Mouse (Mus musculus): ENCODE data around the gene Arl10. TPM values are rescaled to one million over a fixed set of nuclear protein-coding genes. Genes with fewer than 3 reads are reported as not detected.
A peak's percentile ranks its signal among the peaks of the same experiment; 100 is the strongest.

The Arl10 gene
- polyA plus RNA-seq, 1 experiment from 2014 or later, result 26.5 TPM

DNA sequence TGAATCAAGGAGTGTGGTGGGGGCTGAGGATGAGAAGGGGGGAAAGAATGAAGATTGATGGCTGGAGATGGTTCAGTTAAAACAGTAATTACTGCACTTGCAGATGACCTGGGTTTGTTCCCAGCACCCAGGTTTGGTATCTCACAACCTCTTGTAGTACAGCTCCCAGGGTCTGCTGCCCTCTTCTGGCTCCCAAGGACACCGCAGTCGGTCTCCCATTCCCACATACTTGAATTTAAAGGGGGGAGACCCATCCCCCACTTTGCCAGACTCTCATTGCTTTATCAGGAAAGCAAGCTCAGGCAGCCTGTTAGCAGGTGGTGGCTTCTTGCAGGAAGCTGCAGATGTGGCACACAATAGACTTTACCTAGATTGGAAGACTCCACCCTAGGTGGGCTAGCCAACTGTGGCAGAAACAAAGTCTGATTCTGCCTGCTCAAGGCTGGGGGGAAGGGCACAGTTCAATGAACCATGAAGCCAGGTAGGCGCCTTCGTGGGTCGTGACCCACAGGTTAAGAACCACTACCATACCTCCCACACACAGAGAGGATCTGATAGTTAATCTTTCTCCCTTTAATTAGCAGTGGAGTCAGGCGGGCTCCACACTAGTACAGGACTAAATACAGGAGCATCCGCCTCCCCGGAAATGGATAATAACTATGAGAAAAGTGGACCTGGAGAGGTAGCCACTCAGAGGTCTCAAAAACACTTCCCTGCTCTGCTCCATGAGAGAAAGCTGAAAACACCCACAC lies 9.0 kb upstream of the Arl10 start:
- DNase-seq (ENCODE audit: extremely low spot score, low spot score), result peak; percentile 58
- Histone ChIP-seq H3K4me3 (peak overlapping the region; percentile 97), H3K9me3 (no peaks in the 10 kb centered on the region), H3K36me3 (replicated peaks) (peaks cover 31% of the 10 kb centered on the region), H3K27me3 (ENCODE audit: poor library complexity, severe bottlenecking) (no peaks in the 10 kb centered on the region), H3K4me1 (peaks cover 19% of the 10 kb centered on the region), H3K27ac (peak overlapping the region; percentile 96)
- WGBS, result 37% methylated on average over 8 of the region's 8 CpGs

DNA sequence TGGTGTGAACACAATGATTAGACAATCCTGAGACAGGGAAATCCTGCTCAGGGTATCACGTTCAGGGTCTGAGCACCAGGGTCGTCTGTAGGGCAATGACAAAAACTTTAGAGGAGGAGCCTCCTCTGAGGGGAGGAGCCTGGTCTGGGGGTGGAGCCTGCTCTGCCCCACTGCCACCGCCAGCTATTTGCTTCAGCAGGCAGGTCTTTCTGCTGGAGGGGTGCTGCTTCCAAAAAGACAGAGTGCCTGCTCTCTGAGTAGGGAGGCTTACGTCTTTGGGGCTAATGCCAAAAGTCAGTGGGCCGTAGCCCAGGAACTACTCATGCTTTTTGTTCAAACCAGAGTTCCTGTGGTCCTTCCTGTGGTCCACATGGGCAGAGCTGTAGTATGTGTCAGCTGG lies 6.4 kb upstream of the Arl10 start:
- peaks cover 5% of the 10 kb centered on the region for H3K36me3 ChIP-seq (replicated peaks)
- peaks cover 27% of the 10 kb centered on the region for H3K4me1 ChIP-seq
- DNase-seq (ENCODE audit: extremely low spot score, low spot score), result no peak
- H3K27ac ChIP-seq, result no peak overlapping the region
- H3K9me3 ChIP-seq, result no peaks in the 10 kb centered on the region
- WGBS, result 42% methylated on average over 5 of the region's 5 CpGs
- no peak overlapping the region for H3K4me3 ChIP-seq
- peaks cover 8% of the 10 kb centered on the region for H3K27me3 ChIP-seq (ENCODE audit: poor library complexity, severe bottlenecking)

DNA sequence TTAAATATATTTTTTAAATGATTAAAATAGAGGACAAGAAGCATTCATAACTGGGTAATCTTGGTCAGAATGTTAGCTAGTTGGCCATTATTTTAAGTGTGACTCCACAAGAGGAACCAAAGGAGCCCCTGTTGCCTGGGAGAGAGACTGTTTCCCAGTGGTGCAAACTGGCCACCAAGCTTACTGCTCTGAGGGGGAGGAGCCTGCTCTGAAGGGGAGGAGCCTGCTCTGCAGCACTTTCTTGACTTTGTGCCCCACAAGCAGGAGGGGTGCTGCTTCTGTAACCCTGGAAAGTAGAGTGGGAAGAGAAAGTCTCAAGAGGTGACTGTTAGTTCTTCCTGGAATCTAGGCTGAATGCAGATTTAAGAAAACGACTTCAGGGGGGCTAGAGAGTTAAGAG lies 5.5 kb upstream of the Arl10 start:
- Histone ChIP-seq H3K36me3 (replicated peaks) (no peaks in the 10 kb centered on the region), H3K4me3 (no peak overlapping the region), H3K27me3 (ENCODE audit: poor library complexity, severe bottlenecking) (peaks cover 17% of the 10 kb centered on the region), H3K4me1 (peaks cover 22% of the 10 kb centered on the region), H3K9me3 (no peaks in the 10 kb centered on the region), H3K27ac (no peak overlapping the region)
- 51% methylated on average over 1 of the region's 1 CpGs for WGBS
- DNase-seq (ENCODE audit: extremely low spot score, low spot score), result no peak

DNA sequence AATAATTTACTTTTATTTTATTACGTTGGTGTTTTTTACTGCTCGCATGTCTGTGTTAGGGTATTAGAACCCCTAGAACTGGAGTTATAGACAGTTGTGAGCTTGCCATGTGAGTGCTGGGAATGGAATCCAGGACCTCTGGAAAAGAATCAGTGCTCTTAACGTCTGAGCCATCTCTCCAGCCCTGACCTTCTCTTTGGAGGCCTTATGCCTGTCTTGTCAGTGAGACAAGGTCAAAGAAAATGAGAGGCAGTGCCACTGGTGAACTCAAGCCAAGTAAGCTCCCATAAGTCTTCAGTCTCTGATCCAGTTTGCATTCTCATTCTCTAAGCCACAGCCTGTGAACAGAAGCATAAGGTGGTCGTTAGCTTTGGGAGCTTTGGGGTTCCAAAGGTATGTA lies 4.1 kb upstream of the Arl10 start:
- H3K27me3 ChIP-seq (ENCODE audit: poor library complexity, severe bottlenecking), result peaks cover 19% of the 10 kb centered on the region
- no peak overlapping the region for H3K4me3 ChIP-seq
- no peak for DNase-seq (ENCODE audit: extremely low spot score, low spot score)
- 78% methylated on average over 4 of the region's 4 CpGs for WGBS
- no peaks in the 10 kb centered on the region for H3K36me3 ChIP-seq (replicated peaks)
- peaks cover 26% of the 10 kb centered on the region for H3K4me1 ChIP-seq
- no peaks in the 10 kb centered on the region for H3K9me3 ChIP-seq
- no peak overlapping the region for H3K27ac ChIP-seq

DNA sequence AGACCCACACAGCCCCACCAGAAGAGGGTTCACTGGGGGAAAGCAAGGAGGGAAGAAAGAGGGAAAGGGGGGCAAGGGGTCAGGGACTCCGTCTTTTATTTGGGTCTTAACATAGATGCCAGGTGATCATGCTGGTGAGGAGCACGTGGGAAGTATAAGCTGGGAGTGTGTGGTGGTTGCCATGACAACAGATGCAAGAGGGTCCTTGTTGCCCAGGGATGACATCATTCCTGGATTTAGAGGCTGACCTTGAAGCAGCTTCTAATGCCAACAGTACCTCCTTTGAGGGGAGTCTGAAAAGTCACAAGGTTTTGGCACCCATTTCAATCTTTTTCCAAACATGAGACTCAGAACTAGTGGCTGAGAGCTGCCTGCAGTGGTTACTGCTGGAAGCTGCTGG lies 3.2 kb upstream of the Arl10 start:
- Histone ChIP-seq H3K27ac (no peak overlapping the region), H3K4me1 (peaks cover 32% of the 10 kb centered on the region), H3K36me3 (replicated peaks) (peaks cover 6% of the 10 kb centered on the region), H3K9me3 (no peaks in the 10 kb centered on the region), H3K4me3 (no peak overlapping the region), H3K27me3 (ENCODE audit: poor library complexity, severe bottlenecking) (peaks cover 19% of the 10 kb centered on the region)
- DNase-seq (ENCODE audit: extremely low spot score, low spot score), result no peak
- WGBS, result 59% methylated on average over 2 of the region's 2 CpGs

DNA sequence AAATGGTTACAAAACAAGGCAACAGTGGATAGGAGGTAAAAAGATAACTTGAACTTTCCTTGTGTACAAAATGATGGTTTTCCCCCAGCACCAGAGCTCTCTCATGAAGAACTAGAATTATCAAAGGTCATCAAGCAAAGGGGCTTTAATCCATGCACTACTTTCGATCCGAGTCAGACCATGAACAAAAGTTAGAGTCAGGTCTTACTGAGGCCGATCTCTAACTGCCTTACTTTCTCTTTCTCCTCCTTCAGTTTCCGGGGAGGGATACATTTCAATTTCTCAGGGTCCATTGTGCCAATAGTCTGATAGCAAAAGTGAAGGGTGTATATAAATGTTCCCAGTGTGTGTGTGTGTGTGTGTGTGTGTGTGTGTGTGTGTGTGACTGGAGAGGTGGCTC lies 2.2 kb upstream of the Arl10 start:
- 88% methylated on average over 4 of the region's 4 CpGs for WGBS
- no peak overlapping the region for H3K4me3 ChIP-seq
- H3K27me3 ChIP-seq (ENCODE audit: poor library complexity, severe bottlenecking), result peaks cover 19% of the 10 kb centered on the region
- H3K36me3 ChIP-seq (replicated peaks), result peaks cover 16% of the 10 kb centered on the region
- H3K9me3 ChIP-seq, result no peaks in the 10 kb centered on the region
- peaks cover 38% of the 10 kb centered on the region for H3K4me1 ChIP-seq
- no peak overlapping the region for H3K27ac ChIP-seq
- no peak for DNase-seq (ENCODE audit: extremely low spot score, low spot score)

DNA sequence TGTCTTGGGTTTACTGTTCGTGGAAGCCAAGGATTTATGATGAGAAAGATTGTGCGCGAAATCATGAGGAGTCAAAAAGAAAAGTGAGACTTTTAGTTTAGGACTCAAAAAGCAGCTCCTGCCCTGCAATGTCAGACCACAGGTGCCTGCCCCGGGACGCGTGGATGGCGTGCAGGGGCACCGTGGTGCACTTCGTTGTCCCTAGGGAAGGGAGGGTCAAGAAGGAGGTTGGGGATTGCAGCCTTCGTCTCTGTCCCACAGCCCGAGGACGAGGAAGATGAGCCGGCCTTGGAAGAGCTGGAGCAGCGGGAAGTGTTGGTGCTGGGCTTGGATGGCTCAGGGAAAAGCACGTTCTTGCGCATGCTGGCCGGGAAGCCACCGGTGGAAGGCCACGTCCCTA lies 674 bp downstream of the Arl10 start:
- H3K27me3 ChIP-seq (ENCODE audit: poor library complexity, severe bottlenecking), result peaks cover 19% of the 10 kb centered on the region
- 5% methylated on average over 19 of the region's 19 CpGs for WGBS
- peak overlapping the region; percentile 88 for H3K4me3 ChIP-seq
- DNase-seq (ENCODE audit: extremely low spot score, low spot score), result peak; percentile 30
- H3K27ac ChIP-seq, result peak overlapping the region; percentile 93
- H3K9me3 ChIP-seq, result no peaks in the 10 kb centered on the region
- H3K36me3 ChIP-seq (replicated peaks), result peaks cover 45% of the 10 kb centered on the region
- peaks cover 38% of the 10 kb centered on the region for H3K4me1 ChIP-seq

DNA sequence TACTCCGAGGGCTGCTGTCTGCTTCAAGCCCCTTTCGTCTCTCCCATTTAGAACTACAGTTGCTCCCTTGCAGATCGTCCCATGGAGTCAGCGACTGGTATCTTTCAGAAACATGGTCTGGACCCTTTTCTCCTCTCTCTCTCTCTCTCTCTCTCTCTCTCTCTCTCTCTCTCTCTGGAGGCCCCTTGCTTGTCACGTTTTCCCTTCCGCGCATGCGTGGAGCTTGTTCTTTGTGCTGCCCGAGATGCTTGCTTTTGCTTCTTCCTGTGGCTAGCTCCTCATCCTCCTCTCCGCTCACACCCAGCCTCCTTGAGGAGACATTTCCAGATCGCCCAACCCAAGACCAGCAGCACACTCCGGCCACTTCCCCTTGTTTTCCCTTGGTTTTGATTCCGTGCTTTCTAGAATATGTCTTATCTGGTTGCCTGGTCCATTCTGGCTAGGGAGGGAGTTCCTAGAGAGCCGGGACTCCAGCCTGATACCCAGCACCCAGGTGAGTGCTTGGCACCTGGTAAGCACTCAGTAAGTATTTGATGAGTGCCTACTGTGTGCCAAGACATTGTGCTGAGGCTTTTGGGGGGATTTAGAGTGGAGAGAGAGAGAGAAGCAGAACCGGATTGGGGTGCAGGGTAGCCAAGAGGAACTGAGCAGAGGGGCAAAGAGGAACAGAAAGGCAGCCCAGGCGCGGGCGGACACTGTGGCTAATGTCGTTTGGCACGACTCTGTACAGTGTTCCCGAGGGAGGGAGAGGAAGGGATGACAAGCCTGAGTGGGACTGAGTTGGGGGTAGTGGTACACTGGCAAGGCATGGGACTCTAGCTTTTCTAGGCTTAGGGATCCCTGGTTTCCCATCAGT lies 3.1 kb downstream of the Arl10 start:
- Histone ChIP-seq H3K4me1 (peaks cover 34% of the 10 kb centered on the region), H3K36me3 (replicated peaks) (peaks cover 69% of the 10 kb centered on the region), H3K4me3 (peak overlapping the region; percentile 16), H3K27me3 (ENCODE audit: poor library complexity, severe bottlenecking) (peaks cover 16% of the 10 kb centered on the region), H3K27ac (no peak overlapping the region), H3K9me3 (no peaks in the 10 kb centered on the region)
- no peak for DNase-seq (ENCODE audit: extremely low spot score, low spot score)
- WGBS, result 88% methylated on average over 21 of the region's 21 CpGs

DNA sequence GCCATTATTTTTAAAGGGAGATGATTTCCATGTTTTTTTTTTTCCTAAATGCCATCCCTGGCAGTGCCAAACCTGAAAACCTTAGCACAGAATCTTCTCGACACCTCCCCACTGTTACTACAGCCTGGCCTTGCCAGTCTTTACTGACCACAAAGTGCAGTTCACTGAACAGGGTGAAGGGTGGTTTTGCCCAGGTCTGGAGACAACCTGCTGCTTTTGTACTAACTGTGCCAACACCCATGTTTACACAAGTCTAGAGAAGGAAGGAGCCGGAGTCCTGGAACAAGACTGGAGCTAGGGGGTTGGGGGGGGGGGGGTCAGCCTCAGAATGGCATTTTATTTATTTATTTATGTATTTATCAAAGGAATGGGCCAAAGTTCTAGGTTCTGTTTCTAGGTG lies 6.6 kb downstream of the Arl10 start:
- Histone ChIP-seq H3K4me1 (peaks cover 13% of the 10 kb centered on the region), H3K36me3 (replicated peaks) (peaks cover 99% of the 10 kb centered on the region), H3K27me3 (ENCODE audit: poor library complexity, severe bottlenecking) (no peaks in the 10 kb centered on the region), H3K4me3 (no peak overlapping the region), H3K27ac (no peak overlapping the region), H3K9me3 (no peaks in the 10 kb centered on the region)
- no peak for DNase-seq (ENCODE audit: extremely low spot score, low spot score)
- WGBS, result 95% methylated on average over 2 of the region's 2 CpGs

DNA sequence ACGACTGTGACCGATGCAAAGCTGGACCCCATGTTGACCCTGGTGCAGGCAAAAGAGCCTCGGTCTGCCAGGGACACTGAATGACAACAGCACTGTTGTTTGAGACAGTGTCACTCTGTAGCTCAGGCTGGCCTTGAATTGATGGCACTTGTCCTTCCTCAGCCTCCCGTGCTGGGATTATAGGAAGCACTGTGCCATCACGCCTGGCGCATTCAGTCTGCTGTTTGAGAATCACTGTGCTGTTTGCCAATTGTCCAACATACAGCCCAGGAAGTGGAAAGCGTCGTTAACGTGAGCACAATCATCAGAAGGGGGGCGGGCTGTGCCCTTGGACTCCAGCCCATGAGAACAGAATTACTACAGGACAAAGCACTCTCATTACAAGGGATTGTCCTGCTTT lies 7.3 kb downstream of the Arl10 start:
- H3K27ac ChIP-seq, result no peak overlapping the region
- peaks cover 100% of the 10 kb centered on the region for H3K36me3 ChIP-seq (replicated peaks)

DNA sequence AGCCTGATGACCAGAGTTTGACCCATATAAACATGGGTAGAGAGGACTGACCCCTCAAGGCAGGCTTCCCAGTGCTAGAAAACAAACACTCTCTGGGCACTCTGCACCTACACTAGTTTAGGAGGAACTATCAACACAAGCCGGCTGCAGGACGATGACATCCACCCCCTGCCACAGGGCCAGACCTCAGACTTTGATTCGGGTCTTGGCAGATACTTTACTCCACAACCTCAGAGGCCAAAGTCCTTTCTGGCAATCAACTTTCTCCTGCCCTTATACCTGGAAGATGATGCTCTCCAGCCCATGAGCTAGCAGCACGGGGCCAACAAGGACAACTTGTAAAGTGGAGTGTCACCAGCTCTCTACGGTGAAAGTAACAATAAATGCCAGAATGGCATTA lies 8.0 kb downstream of the Arl10 start:
- H3K27me3 ChIP-seq (ENCODE audit: poor library complexity, severe bottlenecking), result no peaks in the 10 kb centered on the region
- no peak overlapping the region for H3K27ac ChIP-seq
- no peak for DNase-seq (ENCODE audit: extremely low spot score, low spot score)
- H3K36me3 ChIP-seq (replicated peaks), result peaks cover 100% of the 10 kb centered on the region
- WGBS, result 91% methylated on average over 5 of the region's 5 CpGs
- H3K4me1 ChIP-seq, result peaks cover 4% of the 10 kb centered on the region; the same call in 1 of the 2 replicates
- no peaks in the 10 kb centered on the region for H3K9me3 ChIP-seq
- H3K4me3 ChIP-seq, result no peak overlapping the region

More for the DNA sequence above, 7.3 kb downstream of the Arl10 start:
- H3K27me3 ChIP-seq (ENCODE audit: poor library complexity, severe bottlenecking), result no peaks in the 10 kb centered on the region
- H3K4me3 ChIP-seq, result no peak overlapping the region
- no peak for DNase-seq (ENCODE audit: extremely low spot score, low spot score)
- H3K4me1 ChIP-seq, result peaks cover 6% of the 10 kb centered on the region
- 86% methylated on average over 10 of the region's 10 CpGs for WGBS
- no peaks in the 10 kb centered on the region for H3K9me3 ChIP-seq

DNA sequence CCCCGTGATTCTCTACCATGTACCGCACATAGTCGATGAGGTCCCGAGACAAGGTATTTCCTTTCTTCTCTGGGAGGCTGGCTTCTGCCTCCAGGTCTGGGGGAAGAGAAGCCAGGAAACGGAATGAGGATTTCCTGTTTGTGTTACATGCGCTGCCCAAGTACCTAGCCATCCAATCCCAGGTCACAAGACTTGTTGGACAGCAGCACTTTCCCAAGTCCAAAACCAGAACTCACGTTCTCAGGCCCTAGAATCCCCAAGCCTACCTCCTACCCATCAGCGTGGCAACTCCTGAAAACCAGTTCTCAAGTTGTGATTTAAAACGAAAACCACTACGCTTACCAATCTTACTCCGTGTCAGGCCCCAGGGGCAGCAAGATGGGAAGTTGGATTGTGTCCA lies 11.0 kb downstream of the Arl10 start:
- Histone ChIP-seq H3K9me3 (no peaks in the 10 kb centered on the region), H3K27me3 (ENCODE audit: poor library complexity, severe bottlenecking) (no peaks in the 10 kb centered on the region), H3K36me3 (replicated peaks) (peaks cover 80% of the 10 kb centered on the region), H3K27ac (no peak overlapping the region), H3K4me3 (no peak overlapping the region), H3K4me1 (peaks cover 21% of the 10 kb centered on the region)
- WGBS, result 92% methylated on average over 11 of the region's 11 CpGs
- DNase-seq (ENCODE audit: extremely low spot score, low spot score), result no peak

DNA sequence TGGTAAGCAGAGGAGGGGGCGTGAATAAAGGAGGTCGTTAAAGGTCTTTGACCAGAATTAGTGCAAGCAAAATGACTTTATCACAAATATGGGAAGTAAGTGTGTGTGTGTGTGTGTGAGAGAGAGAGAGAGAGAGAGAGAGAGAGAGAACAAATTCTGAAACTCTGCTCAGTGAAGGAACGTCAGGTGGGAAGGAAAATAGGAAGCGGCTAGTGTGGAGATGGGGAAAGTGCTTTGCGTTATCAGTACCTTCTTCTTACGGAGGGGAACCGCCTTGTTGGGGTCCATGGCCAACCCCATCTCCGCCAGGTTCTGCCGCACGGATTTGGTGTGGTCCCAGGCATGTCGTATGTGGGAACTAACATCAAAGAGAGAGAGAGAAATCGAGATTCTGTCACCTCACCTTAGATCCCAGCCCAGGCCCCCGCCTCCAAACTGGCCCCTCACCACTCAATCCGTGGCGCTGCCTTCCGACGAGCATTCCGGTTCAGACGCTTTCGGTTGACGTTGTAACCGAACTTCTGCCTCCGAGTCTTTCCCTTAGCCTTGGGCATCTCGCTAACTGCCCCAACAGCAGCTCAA lies 14.7 kb downstream of the Arl10 start:
- WGBS, result 2% methylated on average over 24 of the region's 24 CpGs
- Histone ChIP-seq H3K9me3 (no peaks in the 10 kb centered on the region), H3K27ac (peak overlapping the region; percentile 89), H3K27me3 (ENCODE audit: poor library complexity, severe bottlenecking) (no peaks in the 10 kb centered on the region; the same call in 1 of the 2 replicates), H3K4me1 (peaks cover 29% of the 10 kb centered on the region), H3K36me3 (replicated peaks) (peaks cover 56% of the 10 kb centered on the region), H3K4me3 (peak overlapping the region; percentile 92)
- no peak for DNase-seq (ENCODE audit: extremely low spot score, low spot score)

Data from forebrain, embryonic 10.5 days (tissue).